Mouse (Mus musculus): ENCODE measurements around the gene Gm20388. TPM values are rescaled to one million over a fixed set of nuclear protein-coding genes. Genes with fewer than 3 reads are reported as not detected.

Gm20388 gene
- polyA plus RNA-seq, 1 experiment from 2014 or later, result 4.4 TPM

GRCm38 (mm10) chr8:121821320-121821719 is 1910.7 kb downstream of the Gm20388 start:
- no peak for ATAC-seq
- Histone ChIP-seq H3K9me3 (no peaks in the 10 kb centered on the region), H3K4me1 (replicated peaks) (no peaks in the 10 kb centered on the region), H3K4me2 (replicated peaks) (no peak overlapping the region), H3K4me3 (replicated peaks) (no peak overlapping the region), H3K27ac (no peak overlapping the region), H3K36me3 (peaks cover 45% of the 10 kb centered on the region), H3K9ac (replicated peaks) (no peak overlapping the region), H3K27me3 (no peaks in the 10 kb centered on the region)
- WGBS, result 91% methylated on average over 11 of the region's 11 CpGs

- no peak for ATAC-seq
- Histone ChIP-seq H3K9me3 (no peaks in the 10 kb centered on the region), H3K4me3 (replicated peaks) (no peak overlapping the region), H3K4me2 (replicated peaks) (no peak overlapping the region), H3K9ac (replicated peaks) (no peak overlapping the region), H3K4me1 (replicated peaks) (no peaks in the 10 kb centered on the region), H3K36me3 (peaks cover 41% of the 10 kb centered on the region), H3K27ac (no peak overlapping the region), H3K27me3 (no peaks in the 10 kb centered on the region)
- 92% methylated on average over 9 of the region's 9 CpGs for WGBS
These were observed 1911.1 kb downstream of the Gm20388 start for GRCm38 (mm10) chr8:121821770-121822169.

- Histone ChIP-seq H3K9ac (replicated peaks) (no peak overlapping the region), H3K36me3 (no peaks in the 10 kb centered on the region), H3K4me2 (replicated peaks) (peak overlapping the region; percentile 98; the same call in 1 of the 2 replicates), H3K9me3 (no peaks in the 10 kb centered on the region), H3K27me3 (no peaks in the 10 kb centered on the region), H3K4me1 (replicated peaks) (peaks cover 20% of the 10 kb centered on the region), H3K27ac (no peak overlapping the region), H3K4me3 (replicated peaks) (peak overlapping the region; percentile 94)
- WGBS, result 97% methylated on average over 5 of the region's 5 CpGs
- ATAC-seq, result no peak
These were observed 1917.1 kb downstream of the Gm20388 start for GRCm38 (mm10) chr8:121827726-121828125.

GRCm38 (mm10) chr8:121828376-121829023 is 1917.9 kb downstream of the Gm20388 start:
- Histone ChIP-seq H3K4me3 (replicated peaks) (peak overlapping the region; percentile 94), H3K9ac (replicated peaks) (peak overlapping the region; percentile 86), H3K27ac (peak overlapping the region; percentile 54; the same call in 1 of the 2 replicates), H3K36me3 (no peaks in the 10 kb centered on the region), H3K4me1 (replicated peaks) (peaks cover 20% of the 10 kb centered on the region), H3K4me2 (replicated peaks) (peak overlapping the region; percentile 98), H3K9me3 (no peaks in the 10 kb centered on the region), H3K27me3 (no peaks in the 10 kb centered on the region)
- WGBS, result 37% methylated on average over 10 of the region's 10 CpGs
- no peak for ATAC-seq

- peak within 1 kb of the TSS; percentile 86 for H3K9ac ChIP-seq (replicated peaks)
- no peaks in the 10 kb centered on the region for H3K9me3 ChIP-seq
- H3K27ac ChIP-seq, result peak within 1 kb of the TSS; percentile 54
- H3K36me3 ChIP-seq, result no peaks in the 10 kb centered on the region
- H3K4me1 ChIP-seq (replicated peaks), result peaks cover 20% of the 10 kb centered on the region
- under 1% methylated on average over 68 of the region's 68 CpGs for WGBS
- no peaks in the 10 kb centered on the region for H3K27me3 ChIP-seq
- peak; percentile 99 for ATAC-seq
- peak within 1 kb of the TSS; percentile 94 for H3K4me3 ChIP-seq (replicated peaks)
- H3K4me2 ChIP-seq (replicated peaks), result peak within 1 kb of the TSS; percentile 98
These were observed 1918.6 kb downstream of the Gm20388 start, which contains the start of gene Klhdc4 for GRCm38 (mm10) chr8:121829048-121829776. TSS of gene Klhdc4 (minus strand) at chr8:121829569.

- WGBS, result 19% methylated on average over 18 of the region's 18 CpGs
These were observed 1919.2 kb downstream of the Gm20388 start for GRCm38 (mm10) chr8:121829777-121830362.

GRCm38 (mm10) chr8:121832061-121832460 is 1921.4 kb downstream of the Gm20388 start:
- H3K27ac ChIP-seq, result 0 out of 2 replicates have a peak overlapping the region, but pooled peaks have one; percentile 25
- ATAC-seq, result no peak

More at GRCm38 (mm10) chr8:121829777-121830362, 1919.2 kb downstream of the Gm20388 start:
- Histone ChIP-seq H3K9ac (replicated peaks) (peak overlapping the region; percentile 86), H3K4me2 (replicated peaks) (peak overlapping the region; percentile 98), H3K4me1 (replicated peaks) (peaks cover 20% of the 10 kb centered on the region), H3K9me3 (no peaks in the 10 kb centered on the region), H3K27me3 (no peaks in the 10 kb centered on the region), H3K4me3 (replicated peaks) (peak overlapping the region; percentile 94), H3K36me3 (no peaks in the 10 kb centered on the region), H3K27ac (peak overlapping the region; percentile 54)
- peak; percentile 88; the same call in 1 of the 2 replicates for ATAC-seq

GRCm38 (mm10) chr8:121832503-121832902 is 1921.9 kb downstream of the Gm20388 start:
- peaks cover 20% of the 10 kb centered on the region for H3K4me1 ChIP-seq (replicated peaks)
- H3K4me3 ChIP-seq (replicated peaks), result no peak overlapping the region
- ATAC-seq, result no peak
- H3K27me3 ChIP-seq, result no peaks in the 10 kb centered on the region
- H3K9me3 ChIP-seq, result no peaks in the 10 kb centered on the region
- no peaks in the 10 kb centered on the region for H3K36me3 ChIP-seq
- no peak overlapping the region for H3K4me2 ChIP-seq (replicated peaks)
- 17% methylated on average over 6 of the region's 6 CpGs for WGBS
- H3K27ac ChIP-seq, result 0 out of 2 replicates have a peak overlapping the region, but pooled peaks have one; percentile 25
- no peak overlapping the region for H3K9ac ChIP-seq (replicated peaks)

More at GRCm38 (mm10) chr8:121832061-121832460, 1921.4 kb downstream of the Gm20388 start:
- Histone ChIP-seq H3K36me3 (no peaks in the 10 kb centered on the region), H3K4me1 (replicated peaks) (peaks cover 20% of the 10 kb centered on the region), H3K4me2 (replicated peaks) (no peak overlapping the region), H3K27me3 (no peaks in the 10 kb centered on the region), H3K4me3 (replicated peaks) (no peak overlapping the region), H3K9ac (replicated peaks) (no peak overlapping the region), H3K9me3 (no peaks in the 10 kb centered on the region)
- WGBS, result 89% methylated on average over 2 of the region's 2 CpGs

- Histone ChIP-seq H3K4me2 (replicated peaks) (no peak overlapping the region), H3K4me3 (replicated peaks) (no peak overlapping the region), H3K9ac (replicated peaks) (no peak overlapping the region), H3K4me1 (replicated peaks) (no peaks in the 10 kb centered on the region), H3K27ac (no peak overlapping the region), H3K36me3 (no peaks in the 10 kb centered on the region), H3K9me3 (no peaks in the 10 kb centered on the region), H3K27me3 (no peaks in the 10 kb centered on the region)
- ATAC-seq, result 0 out of 2 replicates have a peak, but pooled peaks have one; percentile 40
- WGBS, result 51% methylated on average over 8 of the region's 8 CpGs
These were observed 1930.6 kb downstream of the Gm20388 start for GRCm38 (mm10) chr8:121841242-121841641.

- H3K36me3 ChIP-seq, result no peaks in the 10 kb centered on the region
- 84% methylated on average over 8 of the region's 8 CpGs for WGBS
These were observed 1931.7 kb downstream of the Gm20388 start for GRCm38 (mm10) chr8:121842064-121842955.

GRCm38 (mm10) chr8:121843184-121843733 is 1932.6 kb downstream of the Gm20388 start:
- WGBS, result 78% methylated on average over 3 of the region's 3 CpGs
- H3K27me3 ChIP-seq, result no peaks in the 10 kb centered on the region
- no peak for ATAC-seq

More at GRCm38 (mm10) chr8:121842064-121842955, 1931.7 kb downstream of the Gm20388 start:
- Histone ChIP-seq H3K9ac (replicated peaks) (no peak overlapping the region), H3K27me3 (no peaks in the 10 kb centered on the region), H3K4me2 (replicated peaks) (no peak overlapping the region), H3K4me1 (replicated peaks) (no peaks in the 10 kb centered on the region), H3K9me3 (no peaks in the 10 kb centered on the region), H3K4me3 (replicated peaks) (no peak overlapping the region), H3K27ac (no peak overlapping the region)
- ATAC-seq, result no peak

More at GRCm38 (mm10) chr8:121843184-121843733, 1932.6 kb downstream of the Gm20388 start:
- H3K36me3 ChIP-seq, result no peaks in the 10 kb centered on the region
- H3K9ac ChIP-seq (replicated peaks), result no peak overlapping the region
- H3K4me1 ChIP-seq (replicated peaks), result no peaks in the 10 kb centered on the region
- H3K9me3 ChIP-seq, result no peaks in the 10 kb centered on the region
- no peak overlapping the region for H3K27ac ChIP-seq
- H3K4me3 ChIP-seq (replicated peaks), result no peak overlapping the region
- H3K4me2 ChIP-seq (replicated peaks), result no peak overlapping the region

All from midbrain, embryonic 13.5 days (tissue).